ENCODE assay signal across 8 mouse cellular contexts in the genomic region with DNA sequence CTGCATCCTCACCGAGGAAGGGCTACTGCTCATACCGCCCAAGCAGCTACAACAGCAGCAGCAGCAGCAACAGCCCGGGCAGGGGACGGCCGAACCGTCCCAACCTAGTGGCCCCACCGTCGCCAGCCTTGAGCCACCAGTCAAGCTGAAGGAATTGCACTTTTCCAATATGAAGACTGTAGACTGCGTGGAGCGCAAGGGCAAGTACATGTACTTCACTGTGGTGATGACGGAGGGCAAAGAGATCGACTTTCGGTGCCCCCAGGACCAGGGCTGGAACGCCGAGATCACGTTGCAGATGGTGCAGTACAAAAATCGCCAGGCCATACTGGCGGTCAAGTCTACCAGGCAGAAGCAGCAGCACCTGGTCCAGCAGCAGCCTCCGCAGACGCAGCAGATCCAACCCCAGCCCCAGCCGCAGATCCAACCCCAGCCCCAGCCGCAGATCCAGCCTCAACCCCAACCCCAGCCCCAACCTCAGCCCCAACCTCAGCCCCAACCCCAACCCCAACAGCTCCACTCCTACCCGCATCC. TPM values are rescaled to one million over a fixed set of nuclear protein-coding genes. Genes with fewer than 3 reads are reported as not detected.
A peak's percentile ranks its signal among the peaks of the same experiment; 100 is the strongest.
DNase-seq lines count a peak whose midpoint lies in the region; ATAC-seq and TF ChIP-seq lines count a peak whose summit lies in the region.

No protein-coding gene starts in this region.

- H3K27me3 ChIP-seq in heart, embryonic 11.5 days (ENCODE audit: control insufficient read depth, insufficient read depth, low read length): no peaks in the 10 kb centered on the region
- H3K27me3 ChIP-seq in limb, embryonic 15.5 days: no peaks in the 10 kb centered on the region
- H3K27me3 ChIP-seq in midbrain, embryonic 16.5 days (ENCODE audit: control insufficient read depth, insufficient read depth, low read depth, low read length): no peaks in the 10 kb centered on the region

- peak overlapping the region; percentile 97 for H3K27ac ChIP-seq in heart, embryonic 11.5 days (ENCODE audit: low read depth, low read length)
- H3K27ac ChIP-seq in bone marrow, adult 2 months (ENCODE audit: control insufficient read depth, insufficient read depth, low read depth, low read length, poor library complexity): peak overlapping the region; percentile 94
- H3K27ac ChIP-seq in limb, embryonic 15.5 days: peak overlapping the region; percentile 95
- H3K27ac ChIP-seq in midbrain, embryonic 16.5 days (ENCODE audit: low read length): peak overlapping the region; percentile 89

- H3K4me3 ChIP-seq in heart, embryonic 11.5 days (ENCODE audit: low read depth, low read length): peak overlapping the region; percentile 87
- H3K4me3 ChIP-seq in bone marrow, adult 2 months (replicated peaks; ENCODE audit: control insufficient read depth, low read depth, low read length): peak overlapping the region; percentile 93
- H3K4me3 ChIP-seq in limb, embryonic 15.5 days: peak overlapping the region; percentile 83
- peak overlapping the region; percentile 79 for H3K4me3 ChIP-seq in midbrain, embryonic 16.5 days (ENCODE audit: low read depth, low read length)

- ATAC-seq in heart, embryonic 11.5 days (replicated peaks; ENCODE audit: insufficient number of reproducible peaks, low FRiP score, low TSS enrichment): peak; percentile 11
- ATAC-seq in limb, embryonic 15.5 days (ENCODE audit: insufficient number of reproducible peaks, low FRiP score, low TSS enrichment, low read depth): peak; percentile 7; the same call in 1 of the 2 replicates
- ATAC-seq in midbrain, embryonic 16.5 days: peak; percentile 64

- no peak for TF ChIP-seq CTCF in bone marrow, adult 2 months (IDR thresholded peaks at IDR 0.05; ENCODE audit: control insufficient read depth, insufficient read depth, low read length)

- H3K9me3 ChIP-seq in heart, embryonic 11.5 days (replicated peaks; ENCODE audit: control insufficient read depth, low read length): no peaks in the 10 kb centered on the region
- H3K9me3 ChIP-seq in limb, embryonic 15.5 days: no peaks in the 10 kb centered on the region
- H3K9me3 ChIP-seq in midbrain, embryonic 16.5 days (replicated peaks; ENCODE audit: control insufficient read depth, low read length, poor library complexity, severe bottlenecking): no peaks in the 10 kb centered on the region

- peak overlapping the region; percentile 92 for H3K9ac ChIP-seq in heart, embryonic 11.5 days (ENCODE audit: low read depth, low read length)
- H3K9ac ChIP-seq in limb, embryonic 15.5 days: peak overlapping the region; percentile 89
- H3K9ac ChIP-seq in midbrain, embryonic 16.5 days (ENCODE audit: low read depth, low read length): peak overlapping the region; percentile 93

- DNase-seq in heart, adult 11 months: no peak
- peak; percentile 57 for DNase-seq in 3T3-L1 (ENCODE audit: low read depth, low spot score)
- peak; percentile 28 to 56 for DNase-seq in gastrocnemius, postnatal 4 days (ENCODE audit: low spot score in 2 of 2)
- no peak for DNase-seq in thymus, postnatal 25 days

- peak overlapping the region; percentile 87 for H3K4me2 ChIP-seq in heart, embryonic 11.5 days
- H3K4me2 ChIP-seq in limb, embryonic 15.5 days: peak overlapping the region; percentile 87
- peak overlapping the region; percentile 91 for H3K4me2 ChIP-seq in midbrain, embryonic 16.5 days (ENCODE audit: low read length)

- H3K36me3 ChIP-seq in heart, embryonic 11.5 days (ENCODE audit: control insufficient read depth, insufficient read depth, low read length): no peaks in the 10 kb centered on the region
- no peaks in the 10 kb centered on the region for H3K36me3 ChIP-seq in limb, embryonic 15.5 days
- H3K36me3 ChIP-seq in midbrain, embryonic 16.5 days (ENCODE audit: control insufficient read depth, insufficient read depth, low read length): no peaks in the 10 kb centered on the region

- H3K4me1 ChIP-seq in heart, embryonic 11.5 days (ENCODE audit: control insufficient read depth, insufficient read depth, low read length): peaks cover 27% of the 10 kb centered on the region
- H3K4me1 ChIP-seq in bone marrow, adult 2 months (ENCODE audit: control insufficient read depth, insufficient read depth, low read length): no peaks in the 10 kb centered on the region; the same call in 1 of the 2 replicates
- peaks cover 34% of the 10 kb centered on the region for H3K4me1 ChIP-seq in limb, embryonic 15.5 days
- H3K4me1 ChIP-seq in midbrain, embryonic 16.5 days (ENCODE audit: control insufficient read depth, insufficient read depth, low read length): peaks cover 9% of the 10 kb centered on the region

- peak; percentile 16; the same call in 1 of the 2 replicates for TF ChIP-seq POLR2A in bone marrow, adult 2 months (IDR thresholded peaks at IDR 0.05; ENCODE audit: borderline replicate concordance, control insufficient read depth, low read depth, low read length)

- WGBS in heart, embryonic 11.5 days (ENCODE audit: insufficient replicate concordance): under 1% methylated on average over 21 of the region's 23 CpGs
- under 1% methylated on average over 23 of the region's 23 CpGs for WGBS in bone marrow, adult 2 months
- under 1% methylated on average over 23 of the region's 23 CpGs for WGBS in limb, embryonic 15.5 days
- WGBS in midbrain, embryonic 16.5 days: under 1% methylated on average over 21 of the region's 23 CpGs

RNA-seq across cellular contexts. Expression of gene Phlda1, which starts 0.9 kb away (rescaled TPM):
- 20.9 and 22.2 TPM in 2 replicates for polyA plus RNA-seq in heart, embryonic 11.5 days (2014; fragmentation: Nextera tagmentation; extraction: Ambion mirVana)
- 4.3 and 14.9 TPM in 2 replicates for polyA plus RNA-seq in bone marrow, adult 2 months (2011; ENCODE audit: insufficient read depth, insufficient read length, low replicate concordance, missing spikeins)
- 10 to 100 TPM; 13.5 to 13.6 TPM for total RNA-seq in gastrocnemius, postnatal 4 days (2021)
- 32.1 and 33.4 TPM in 2 replicates for polyA plus RNA-seq in limb, embryonic 15.5 days (2015; fragmentation: Nextera tagmentation; extraction: Ambion mirVana)
- 30.8 and 30.9 TPM in 2 replicates for polyA plus RNA-seq in midbrain, embryonic 16.5 days (2015; fragmentation: Nextera tagmentation; extraction: Ambion mirVana)

RNA-seq across cellular contexts. Expression of gene Nap1l1, which starts 34.0 kb away (rescaled TPM):
- 202 and 207 TPM in 2 replicates for polyA plus RNA-seq in heart, embryonic 11.5 days (2014; fragmentation: Nextera tagmentation; extraction: Ambion mirVana)
- 243 and 309 TPM in 2 replicates for polyA plus RNA-seq in bone marrow, adult 2 months (2011; ENCODE audit: insufficient read depth, insufficient read length, low replicate concordance, missing spikeins)
- 100 to 1,000 TPM; 124 to 133 TPM for total RNA-seq in gastrocnemius, postnatal 4 days (2021)
- polyA plus RNA-seq in limb, embryonic 15.5 days (2015; fragmentation: Nextera tagmentation; extraction: Ambion mirVana): 186 and 213 TPM in 2 replicates
- 163 and 179 TPM in 2 replicates for polyA plus RNA-seq in midbrain, embryonic 16.5 days (2015; fragmentation: Nextera tagmentation; extraction: Ambion mirVana)

Comparison
In these comparisons a context has a peak if more than half of its experiments do, and no peak if none do; other contexts are left out.
1. ATAC-seq: peak in every context shown above with its lines; median percentile 64 in midbrain, embryonic 16.5 days; 11 in heart, embryonic 11.5 days; 7 in limb, embryonic 15.5 days.
2. DNase-seq: peak in 3T3-L1 (single experiment) and gastrocnemius, postnatal 4 days (2 of 2); none in heart, adult 11 months (single experiment) and thymus, postnatal 25 days (single experiment).
3. Peak in every context shown above with its lines, with median percentiles within 50 percentile points of each other: H3K27ac ChIP-seq, H3K4me2 ChIP-seq, H3K4me3 ChIP-seq and H3K9ac ChIP-seq.